Mouse (Mus musculus): Measurements from ENCODE around the gene Asic3. TPM values are rescaled to one million over a fixed set of nuclear protein-coding genes. Genes with fewer than 3 reads are reported as not detected.

The Asic3 gene
- not detected in 2 replicates for polyA plus RNA-seq (2011; ENCODE audit: insufficient read depth, insufficient read length, low replicate concordance, missing spikeins)

GRCm38 (mm10) chr5:24413042-24413693 is at the start of gene Asic3:
Gene Asic3 (plus strand): TSS chr5:24413392.
- Histone ChIP-seq H3K27ac (ENCODE audit: control insufficient read depth, insufficient read depth, low read depth, low read length, poor library complexity) (0 out of 2 replicates have a peak within 1 kb of the TSS, but pooled peaks have one; percentile 11), H3K4me3 (replicated peaks; ENCODE audit: control insufficient read depth, low read depth, low read length) (no peak within 1 kb of the TSS), H3K4me1 (ENCODE audit: control insufficient read depth, insufficient read depth, low read length) (no peaks in the 10 kb centered on the region; the same call in 1 of the 2 replicates)
- WGBS, result 17% methylated on average over 11 of the region's 11 CpGs
- no peak for TF ChIP-seq POLR2A (IDR thresholded peaks at IDR 0.05; ENCODE audit: borderline replicate concordance, control insufficient read depth, low read depth, low read length)
- TF ChIP-seq CTCF (IDR thresholded peaks at IDR 0.05; ENCODE audit: control insufficient read depth, insufficient read depth, low read length), result no peak

GRCm38 (mm10) chr5:24363467-24363866 is 49.7 kb upstream of the Asic3 start:
- 80% methylated on average over 2 of the region's 2 CpGs for WGBS
- Histone ChIP-seq H3K27ac (ENCODE audit: control insufficient read depth, insufficient read depth, low read depth, low read length, poor library complexity) (no peak overlapping the region), H3K4me3 (replicated peaks; ENCODE audit: control insufficient read depth, low read depth, low read length) (no peak overlapping the region), H3K4me1 (ENCODE audit: control insufficient read depth, insufficient read depth, low read length) (no peaks in the 10 kb centered on the region)
- TF ChIP-seq POLR2A (IDR thresholded peaks at IDR 0.05; ENCODE audit: borderline replicate concordance, control insufficient read depth, low read depth, low read length) (no peak), CTCF (IDR thresholded peaks at IDR 0.05; ENCODE audit: control insufficient read depth, insufficient read depth, low read length) (no peak)

DNA sequence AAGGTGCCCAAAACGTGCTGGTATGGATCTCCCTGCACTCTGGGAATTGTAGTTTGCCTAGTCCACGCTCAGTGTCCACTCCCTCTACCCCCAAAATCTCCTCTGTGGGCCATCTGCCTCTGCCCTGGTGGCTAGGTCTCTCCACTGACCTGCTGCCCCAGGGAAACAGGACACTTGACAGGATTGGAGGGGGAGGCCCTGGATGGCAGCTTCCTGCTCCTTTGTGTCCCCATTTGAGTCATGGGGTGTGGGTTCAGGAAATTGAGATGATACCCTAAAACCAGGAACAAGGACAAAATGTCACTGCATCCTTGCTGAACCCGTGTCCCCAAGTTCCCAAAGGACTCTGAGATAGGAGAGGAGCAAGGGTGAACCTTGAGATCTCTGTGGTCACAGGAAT is 49.1 kb upstream of the Asic3 start:
- TF ChIP-seq CTCF (IDR thresholded peaks at IDR 0.05; ENCODE audit: control insufficient read depth, insufficient read depth, low read length), result no peak
- TF ChIP-seq POLR2A (IDR thresholded peaks at IDR 0.05; ENCODE audit: borderline replicate concordance, control insufficient read depth, low read depth, low read length), result no peak
- Histone ChIP-seq H3K4me1 (ENCODE audit: control insufficient read depth, insufficient read depth, low read length) (no peaks in the 10 kb centered on the region), H3K4me3 (replicated peaks; ENCODE audit: control insufficient read depth, low read depth, low read length) (no peak overlapping the region), H3K27ac (ENCODE audit: control insufficient read depth, insufficient read depth, low read depth, low read length, poor library complexity) (no peak overlapping the region)
- 66% methylated on average over 3 of the region's 3 CpGs for WGBS

DNA sequence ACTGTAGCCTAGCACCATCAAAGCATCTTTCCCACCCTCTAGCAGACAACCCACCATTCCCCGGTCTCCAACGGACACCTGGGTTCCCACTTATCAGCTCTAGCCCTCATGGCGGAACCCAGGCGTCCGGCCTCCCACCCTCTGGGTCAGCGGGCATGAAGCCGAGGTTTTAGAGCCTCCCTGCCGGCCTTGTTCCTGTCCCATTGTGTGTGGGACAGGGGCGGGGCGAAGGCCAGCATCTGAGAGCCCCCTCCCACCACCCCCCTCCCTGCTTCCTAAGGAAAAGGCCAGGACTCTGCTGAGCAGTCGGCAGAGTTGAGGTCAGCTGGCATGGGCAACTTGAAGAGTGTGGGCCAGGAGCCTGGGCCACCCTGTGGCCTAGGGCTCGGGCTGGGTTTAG is 48.7 kb upstream of the Asic3 start, which contains the start of gene Nos3:
Gene Nos3 (plus strand): TSS at position 303 of the 400 bp plus-strand sequence.
- Histone ChIP-seq H3K27ac (ENCODE audit: control insufficient read depth, insufficient read depth, low read depth, low read length, poor library complexity) (no peak within 1 kb of the TSS), H3K4me3 (replicated peaks; ENCODE audit: control insufficient read depth, low read depth, low read length) (no peak within 1 kb of the TSS), H3K4me1 (ENCODE audit: control insufficient read depth, insufficient read depth, low read length) (no peaks in the 10 kb centered on the region)
- WGBS, result 75% methylated on average over 12 of the region's 12 CpGs
- TF ChIP-seq CTCF (IDR thresholded peaks at IDR 0.05; ENCODE audit: control insufficient read depth, insufficient read depth, low read length), result no peak
- no peak for TF ChIP-seq POLR2A (IDR thresholded peaks at IDR 0.05; ENCODE audit: borderline replicate concordance, control insufficient read depth, low read depth, low read length)

DNA sequence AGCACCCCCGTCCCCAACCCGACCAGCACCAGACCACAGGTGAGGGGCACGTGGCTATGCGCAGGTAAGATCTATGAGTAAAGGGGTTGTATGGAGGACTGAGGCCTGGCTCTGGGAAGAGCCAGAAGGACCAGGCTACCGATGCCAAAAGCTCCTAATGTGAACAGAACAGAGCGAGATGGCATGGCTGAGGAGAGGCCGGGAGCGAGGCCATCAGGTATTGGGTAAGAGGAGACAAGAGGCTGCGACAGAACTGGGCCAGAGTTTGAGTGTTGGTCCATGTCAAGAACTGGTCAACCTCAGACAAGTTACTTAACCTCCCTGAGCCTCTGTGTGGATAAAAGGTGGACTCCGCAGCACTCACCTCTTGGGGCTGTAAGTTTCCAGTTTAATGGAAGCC is 48.2 kb upstream of the Asic3 start:
- Histone ChIP-seq H3K27ac (ENCODE audit: control insufficient read depth, insufficient read depth, low read depth, low read length, poor library complexity) (no peak overlapping the region), H3K4me1 (ENCODE audit: control insufficient read depth, insufficient read depth, low read length) (no peaks in the 10 kb centered on the region), H3K4me3 (replicated peaks; ENCODE audit: control insufficient read depth, low read depth, low read length) (no peak overlapping the region)
- WGBS, result 67% methylated on average over 10 of the region's 10 CpGs
- no peak for TF ChIP-seq POLR2A (IDR thresholded peaks at IDR 0.05; ENCODE audit: borderline replicate concordance, control insufficient read depth, low read depth, low read length)
- TF ChIP-seq CTCF (IDR thresholded peaks at IDR 0.05; ENCODE audit: control insufficient read depth, insufficient read depth, low read length), result no peak

DNA sequence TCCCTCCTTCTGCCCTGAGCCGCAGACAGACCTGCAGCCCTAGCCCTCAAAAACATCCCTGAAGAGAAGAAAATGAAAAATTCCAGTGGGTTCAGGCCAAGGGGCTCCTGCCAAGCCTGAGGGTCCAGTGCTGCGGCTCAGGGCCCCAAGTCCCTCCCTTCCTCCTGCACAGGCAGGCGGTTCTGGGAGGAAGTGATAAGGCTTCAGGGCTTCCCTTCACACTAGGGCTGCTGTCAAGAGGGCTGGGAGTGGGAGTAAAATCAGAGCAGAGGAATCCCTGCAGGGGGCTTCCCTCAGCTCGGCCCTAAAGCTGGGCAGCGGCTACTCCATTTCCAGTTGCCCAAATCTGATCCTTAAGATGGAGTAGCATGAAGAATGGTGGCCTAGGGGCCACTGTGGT is 47.7 kb upstream of the Asic3 start:
- no peak overlapping the region for H3K27ac ChIP-seq (ENCODE audit: control insufficient read depth, insufficient read depth, low read depth, low read length, poor library complexity)
- TF ChIP-seq CTCF (IDR thresholded peaks at IDR 0.05; ENCODE audit: control insufficient read depth, insufficient read depth, low read length) (no peak), POLR2A (IDR thresholded peaks at IDR 0.05; ENCODE audit: borderline replicate concordance, control insufficient read depth, low read depth, low read length) (no peak)
- no peaks in the 10 kb centered on the region for H3K4me1 ChIP-seq (ENCODE audit: control insufficient read depth, insufficient read depth, low read length)
- WGBS, result 2% methylated on average over 5 of the region's 5 CpGs
- no peak overlapping the region for H3K4me3 ChIP-seq (replicated peaks; ENCODE audit: control insufficient read depth, low read depth, low read length)

- WGBS, result 68% methylated on average over 9 of the region's 9 CpGs
- H3K27ac ChIP-seq (ENCODE audit: control insufficient read depth, insufficient read depth, low read depth, low read length, poor library complexity), result no peak overlapping the region
- no peak for TF ChIP-seq POLR2A (IDR thresholded peaks at IDR 0.05; ENCODE audit: borderline replicate concordance, control insufficient read depth, low read depth, low read length)
- TF ChIP-seq CTCF (IDR thresholded peaks at IDR 0.05; ENCODE audit: control insufficient read depth, insufficient read depth, low read length), result no peak
- H3K4me1 ChIP-seq (ENCODE audit: control insufficient read depth, insufficient read depth, low read length), result no peaks in the 10 kb centered on the region
- H3K4me3 ChIP-seq (replicated peaks; ENCODE audit: control insufficient read depth, low read depth, low read length), result no peak overlapping the region
Measured at GRCm38 (mm10) chr5:24366426-24366825, 46.8 kb upstream of the Asic3 start.

GRCm38 (mm10) chr5:24369767-24370166 is 43.4 kb upstream of the Asic3 start:
- WGBS, result 78% methylated on average over 9 of the region's 9 CpGs
- H3K4me3 ChIP-seq (replicated peaks; ENCODE audit: control insufficient read depth, low read depth, low read length), result no peak overlapping the region
- no peaks in the 10 kb centered on the region for H3K4me1 ChIP-seq (ENCODE audit: control insufficient read depth, insufficient read depth, low read length)
- H3K27ac ChIP-seq (ENCODE audit: control insufficient read depth, insufficient read depth, low read depth, low read length, poor library complexity), result no peak overlapping the region
- no peak for TF ChIP-seq POLR2A (IDR thresholded peaks at IDR 0.05; ENCODE audit: borderline replicate concordance, control insufficient read depth, low read depth, low read length)
- no peak for TF ChIP-seq CTCF (IDR thresholded peaks at IDR 0.05; ENCODE audit: control insufficient read depth, insufficient read depth, low read length)

Data from bone marrow, adult 2 months (tissue).